Mouse (Mus musculus) left cerebral cortex, postnatal 36 days (tissue): Measurements from ENCODE around the gene Grin2a. TPM values are rescaled to one million over a fixed set of nuclear protein-coding genes. Genes with fewer than 3 reads are reported as not detected.

Experiments used
- DNase-seq, 2 experiments: peaks; one replicate each; pipeline ENCODE4 v3.0.0; 2021 to 2022; ENCODE audit warnings: low spot score in 2 of 2, mixed read lengths in 1 of 2
- intact Hi-C: fragments of 180-260 bp; cut with DNase I; formaldehyde crosslinking; loops from one replicate; pipeline ENCODE4 v1.15.1; 2025
- total RNA-seq, 2 experiments: library from RNA; stranded (reverse); gene quantifications; 2 replicates each; pipeline ENCODE4 v1.2.3; 2021

Grin2a gene
- total RNA-seq, 2 experiments from 2014 or later, result 242 to 256 TPM

DNA sequence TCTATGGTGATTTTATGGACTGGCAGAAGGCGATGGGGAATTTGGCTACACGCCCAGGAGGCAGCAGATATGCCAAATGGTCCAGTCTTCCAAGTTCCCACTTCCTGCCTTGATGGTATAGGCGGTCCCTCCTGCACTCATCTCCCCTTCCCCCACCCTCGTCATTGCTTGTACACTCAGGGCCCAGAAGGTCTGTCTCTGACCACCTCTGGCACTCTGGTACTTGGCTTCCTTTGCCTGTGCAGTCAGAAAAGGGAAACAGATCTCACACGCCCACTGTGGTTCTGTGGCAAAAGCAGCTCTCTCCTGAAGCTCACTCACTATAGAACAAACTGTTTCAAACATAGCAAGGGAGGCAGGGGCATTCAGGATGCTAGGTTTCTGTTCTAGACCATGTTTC, 227.0 kb downstream of the Grin2a start:
- peak; percentile 77 to 81 for DNase-seq
- intact Hi-C loops, result no loop called here

GRCm38 (mm10) chr16:9767946-9768345, 227.4 kb downstream of the Grin2a start:
- no peak for DNase-seq
- intact Hi-C loops, result no loop called here

GRCm38 (mm10) chr16:9764086-9764485, 231.3 kb downstream of the Grin2a start:
- intact Hi-C loops, result no loop called here
- DNase-seq, result no peak

- DNase-seq, result no peak
- intact Hi-C loops, result no loop called here
These were observed 235.0 kb downstream of the Grin2a start for GRCm38 (mm10) chr16:9760347-9760746.

GRCm38 (mm10) chr16:9756849-9757248, 238.5 kb downstream of the Grin2a start:
- DNase-seq, result no peak
- intact Hi-C loops, result no loop called here

GRCm38 (mm10) chr16:9754061-9754460, 241.3 kb downstream of the Grin2a start:
- no peak for DNase-seq

GRCm38 (mm10) chr16:9753045-9753444, 242.3 kb downstream of the Grin2a start:
- DNase-seq, result peak; percentile 58 to 59
- intact Hi-C loops, result no loop called here

More at GRCm38 (mm10) chr16:9754061-9754460, 241.3 kb downstream of the Grin2a start:
- intact Hi-C loops, result no loop called here

DNA sequence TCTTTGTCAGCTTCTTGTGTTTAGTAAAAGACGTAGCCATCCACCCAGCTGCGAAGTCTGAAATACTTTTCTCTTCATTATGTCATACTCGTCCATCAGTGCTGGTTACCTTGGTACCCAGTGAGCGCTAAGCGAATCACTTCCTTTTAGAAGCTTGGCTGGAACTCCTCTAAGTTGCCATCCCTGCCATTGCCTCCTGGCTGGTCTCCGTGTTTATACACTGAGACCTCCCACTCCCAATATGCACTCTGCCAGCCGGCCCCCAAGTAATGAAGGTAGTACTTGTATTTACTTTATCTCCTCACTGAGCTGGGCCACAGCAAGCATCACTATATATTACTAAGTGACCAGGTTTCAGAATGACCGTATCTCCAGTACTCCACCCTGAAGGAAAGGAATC, 242.8 kb downstream of the Grin2a start:
- no peak for DNase-seq
- intact Hi-C loops, result no loop called here

- intact Hi-C loops, result no loop called here
- no peak for DNase-seq
These were observed 244.3 kb downstream of the Grin2a start for GRCm38 (mm10) chr16:9751045-9751569.

- intact Hi-C loops, result no loop called here
- DNase-seq, result no peak
These were observed 245.7 kb downstream of the Grin2a start for GRCm38 (mm10) chr16:9749661-9750060.

- intact Hi-C loops, result no loop called here
These were observed 252.9 kb downstream of the Grin2a start for GRCm38 (mm10) chr16:9742443-9742842.

GRCm38 (mm10) chr16:9738679-9739078, 256.7 kb downstream of the Grin2a start:
- no peak for DNase-seq
- intact Hi-C loops, result no loop called here

More at GRCm38 (mm10) chr16:9742443-9742842, 252.9 kb downstream of the Grin2a start:
- no peak for DNase-seq

DNA sequence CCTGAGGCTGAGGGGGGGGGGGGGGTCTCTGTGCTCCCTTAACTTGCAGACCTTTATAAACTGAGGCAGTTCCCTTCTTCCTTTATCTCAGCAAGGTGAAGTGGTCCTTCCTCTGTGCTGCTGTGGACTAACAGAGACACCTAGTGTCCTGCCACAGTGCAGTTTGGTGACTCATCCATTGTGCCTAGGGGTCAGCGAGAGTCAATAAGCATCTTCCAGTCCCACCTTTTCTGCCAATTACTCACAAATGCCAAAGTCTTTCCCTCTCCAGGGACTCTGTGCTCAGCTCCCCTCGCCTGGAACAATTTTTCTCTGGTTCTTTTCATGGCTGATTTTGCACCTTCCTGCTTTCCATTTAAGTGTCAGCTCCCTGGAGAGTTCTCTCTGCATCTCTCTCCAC, 258.2 kb downstream of the Grin2a start:
- intact Hi-C loops, result no loop called here
- no peak for DNase-seq

GRCm38 (mm10) chr16:9735365-9736080, 259.8 kb downstream of the Grin2a start:
- intact Hi-C loops, result no loop called here

GRCm38 (mm10) chr16:9727603-9728002, 267.8 kb downstream of the Grin2a start:
- DNase-seq, result no peak
- intact Hi-C loops, result no loop called here

More at GRCm38 (mm10) chr16:9735365-9736080, 259.8 kb downstream of the Grin2a start:
- no peak for DNase-seq

GRCm38 (mm10) chr16:9725578-9726113, 269.7 kb downstream of the Grin2a start:
- no peak for DNase-seq
- intact Hi-C loops, result no loop called here

DNA sequence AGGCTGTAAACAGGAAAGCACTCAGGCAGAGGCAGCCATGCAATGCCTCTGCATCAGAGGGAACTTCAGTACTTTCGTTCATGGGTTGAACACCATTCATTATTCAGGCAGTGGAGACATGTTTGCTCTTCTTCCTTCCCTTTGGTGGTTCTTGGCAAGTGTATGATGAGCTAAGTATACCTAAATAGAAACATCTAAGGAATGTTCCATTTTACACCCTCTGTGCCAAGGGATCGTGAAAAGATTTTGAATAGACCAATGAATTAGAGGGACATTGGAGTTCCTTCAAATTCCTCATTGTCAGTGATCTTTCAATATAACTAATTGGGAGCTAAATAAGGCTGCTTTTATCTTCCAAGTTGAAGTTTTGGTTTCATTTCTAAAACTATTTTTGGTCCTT, 284.0 kb downstream of the Grin2a start:
- no peak for DNase-seq
- intact Hi-C loops, result no loop called here

- DNase-seq, result no peak
- intact Hi-C loops, result no loop called here
These were observed 285.4 kb downstream of the Grin2a start for GRCm38 (mm10) chr16:9709921-9710320.

- no peak for DNase-seq
- intact Hi-C loops, result loop anchor here (10.0 kb wide), 1 partner anchor 298 kb away; the partner anchor contains the start of gene Grin2a
These were observed 298.2 kb downstream of the Grin2a start for GRCm38 (mm10) chr16:9697141-9697540.

DNA sequence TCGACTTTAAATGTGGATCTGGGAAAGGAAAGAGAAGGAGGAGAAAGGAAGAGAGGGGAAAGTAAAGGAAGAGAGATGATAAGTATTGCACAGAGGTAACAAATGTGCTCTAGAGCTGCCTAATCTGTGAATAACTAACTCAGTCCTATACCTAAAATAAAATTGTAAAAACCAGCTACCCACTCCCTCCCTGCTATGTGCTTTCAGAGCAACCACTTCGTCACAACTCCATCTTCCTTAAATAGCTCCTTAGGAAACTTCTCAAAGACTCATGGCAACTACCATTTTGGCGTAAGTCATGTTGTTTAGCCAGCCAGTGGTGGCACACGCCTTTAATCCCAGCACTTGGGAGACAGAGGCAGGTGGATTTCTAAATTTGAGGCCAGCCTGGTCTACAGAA, 301.3 kb downstream of the Grin2a start:
- intact Hi-C loops, result loop anchor here (10.0 kb wide), 1 partner anchor 301 kb away; the partner anchor contains the start of gene Grin2a
- no peak for DNase-seq

GRCm38 (mm10) chr16:9688523-9689140, 306.7 kb downstream of the Grin2a start:
- intact Hi-C loops, result no loop called here
- no peak for DNase-seq
